Mouse (Mus musculus) hindbrain, postnatal 0 days (tissue): Measurements from ENCODE around the gene Plxdc2. TPM values are rescaled to one million over a fixed set of nuclear protein-coding genes. Genes with fewer than 3 reads are reported as not detected.

ENCODE experiments used
- ATAC-seq: fragments of 200-750 bp; cut with Nextera tagmentation; 2 replicates; pipeline ENCODE4 v1.8.0; 2017; ENCODE audit warnings: mild to moderate bottlenecking, moderate TSS enrichment, moderate library complexity
- DNase-seq: peaks from one replicate; pipeline ENCODE4 v3.0.0-alpha.2; 2015; ENCODE audit warnings: low spot score
- H3K27ac ChIP-seq: fragments of 300-500 bp; sonication (generic); 2 replicates; pipeline ENCODE4 v1.5.1; 2014; ENCODE audit warnings: mild to moderate bottlenecking
- H3K27me3 ChIP-seq: fragments of 300-500 bp; sonication (generic); 2 replicates; pipeline ENCODE4 v1.6.1; 2014; ENCODE audit warnings: low read length, mixed read lengths; ENCODE audit not compliant: insufficient read depth
- H3K36me3 ChIP-seq: fragments of 300-500 bp; sonication (generic); 2 replicates; pipeline ENCODE4 v1.6.1; 2014; ENCODE audit warnings: low read length, mixed read lengths; ENCODE audit not compliant: insufficient read depth
- H3K4me1 ChIP-seq: fragments of 300-500 bp; sonication (generic); 2 replicates; pipeline ENCODE4 v1.6.1; 2014; ENCODE audit warnings: antibody characterized with exemption, low read length, mixed read lengths; ENCODE audit not compliant: insufficient read depth
- H3K4me2 ChIP-seq: fragments of 300-500 bp; sonication (generic); 2 replicates; pipeline ENCODE4 v1.6.1; 2014; ENCODE audit warnings: low read depth, mild to moderate bottlenecking, low read length, moderate library complexity, mixed read lengths
- H3K4me3 ChIP-seq: fragments of 300-500 bp; sonication (generic); 2 replicates; pipeline ENCODE4 v1.5.1; 2014; ENCODE audit warnings: low read length
- H3K9ac ChIP-seq: fragments of 300-500 bp; sonication (generic); replicated peaks from 2 replicates; pipeline ENCODE4 v1.6.1; 2014; ENCODE audit warnings: mild to moderate bottlenecking, low read length, moderate library complexity, mixed read lengths
- H3K9me3 ChIP-seq: fragments of 300-500 bp; sonication (generic); 2 replicates; pipeline ENCODE4 v1.6.1; 2016; ENCODE audit warnings: low read length, mixed read lengths
- CTCF ChIP-seq: IDR thresholded peaks from 2 replicates; pipeline ENCODE4 v1.5.1; 2016; ENCODE audit warnings: antibody characterized with exemption, control low read depth, low read depth
- WGBS: fragments of 180-500 bp; shearing (Covaris S2); extraction: QIAGEN DNeasy Blood & Tissue Kit; methylation state at CpG from one replicate; pipeline ENCODE4 v1.1.7; 2014; 5-methylcytosine and 5-hydroxymethylcytosine counted together
- polyA plus RNA-seq: library from polyadenylated mRNA; unstranded; fragments of >200 nt; fragmentation: Nextera tagmentation; extraction: Ambion mirVana; gene quantifications from 2 replicates; pipeline ENCODE4 v1.2.1, GENCODE M21; 2015
- total RNA-seq: library from RNA; depleted of rRNA; stranded (reverse); fragments of >200 nt; gene quantifications from 2 replicates; pipeline ENCODE4 v1.2.3, GENCODE M21; 2014

The Plxdc2 gene
- total and polyA plus RNA-seq, 2 experiments from 2014 or later, result 29.0 to 33.2 TPM

GRCm38 (mm10) chr2:16491242-16491641 is 135.1 kb downstream of the Plxdc2 start:
- no peak overlapping the region for H3K4me3 ChIP-seq
- H3K4me1 ChIP-seq, result no peaks in the 10 kb centered on the region
- ATAC-seq (no peak), DNase-seq (no peak)
- H3K27ac ChIP-seq, result no peak overlapping the region
- no peak overlapping the region for H3K4me2 ChIP-seq
- H3K9me3 ChIP-seq, result no peaks in the 10 kb centered on the region
- H3K36me3 ChIP-seq, result no peaks in the 10 kb centered on the region
- no peak overlapping the region for H3K9ac ChIP-seq
- H3K27me3 ChIP-seq, result no peaks in the 10 kb centered on the region
- 87% methylated on average over 3 of the region's 3 CpGs for WGBS
- TF ChIP-seq CTCF, result no peak

GRCm38 (mm10) chr2:16502843-16503242 is 146.7 kb downstream of the Plxdc2 start:
- H3K27ac ChIP-seq, result no peak overlapping the region
- no peak overlapping the region for H3K9ac ChIP-seq
- DNase-seq, result peak; percentile 29
- no peaks in the 10 kb centered on the region for H3K4me1 ChIP-seq
- no peak for TF ChIP-seq CTCF
- H3K4me3 ChIP-seq, result no peak overlapping the region
- WGBS, result 30% methylated on average over 1 of the region's 1 CpGs
- H3K36me3 ChIP-seq, result no peaks in the 10 kb centered on the region
- H3K9me3 ChIP-seq, result 0 out of 2 replicates have a peak, but pooled peaks cover 2% of the 10 kb centered on the region
- no peak overlapping the region for H3K4me2 ChIP-seq
- ATAC-seq, result peak; percentile 80
- H3K27me3 ChIP-seq, result no peaks in the 10 kb centered on the region

GRCm38 (mm10) chr2:16507540-16508230 is 151.6 kb downstream of the Plxdc2 start:
- Histone ChIP-seq H3K9me3 (0 out of 2 replicates have a peak, but pooled peaks cover 2% of the 10 kb centered on the region), H3K27me3 (no peaks in the 10 kb centered on the region), H3K4me1 (no peaks in the 10 kb centered on the region), H3K9ac (no peak overlapping the region), H3K4me2 (no peak overlapping the region), H3K4me3 (no peak overlapping the region), H3K36me3 (no peaks in the 10 kb centered on the region), H3K27ac (no peak overlapping the region)
- ATAC-seq, result no peak
- no peak for DNase-seq
- no peak for TF ChIP-seq CTCF
- WGBS, result 52% methylated on average over 3 of the region's 3 CpGs

DNA sequence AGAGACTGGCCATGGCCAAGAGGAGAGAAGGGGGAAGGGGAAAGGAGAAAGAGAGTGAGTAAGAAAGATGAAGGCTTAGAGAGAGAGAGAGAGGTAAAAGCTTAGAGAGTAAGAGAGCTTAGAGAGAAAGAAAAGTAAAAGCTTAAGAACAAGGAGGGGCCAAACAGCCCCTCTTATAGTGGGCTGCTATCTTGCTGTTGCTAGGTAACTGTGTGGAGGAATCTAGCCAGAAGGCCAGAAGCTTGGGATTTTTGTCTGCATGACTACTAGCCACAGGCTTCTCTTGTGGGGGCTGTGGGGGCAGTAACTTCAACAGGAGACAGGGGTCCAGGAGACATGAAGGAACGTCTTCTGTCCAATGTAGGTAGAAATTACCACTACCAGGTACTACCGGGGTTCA is 162.0 kb downstream of the Plxdc2 start:
- H3K36me3 ChIP-seq, result no peaks in the 10 kb centered on the region
- TF ChIP-seq CTCF, result no peak
- no peaks in the 10 kb centered on the region for H3K27me3 ChIP-seq
- H3K9me3 ChIP-seq, result no peaks in the 10 kb centered on the region
- no peak for ATAC-seq
- no peak for DNase-seq
- no peak overlapping the region for H3K4me2 ChIP-seq
- no peak overlapping the region for H3K27ac ChIP-seq
- WGBS, result 45% methylated on average over 2 of the region's 2 CpGs
- no peak overlapping the region for H3K4me3 ChIP-seq
- H3K9ac ChIP-seq, result no peak overlapping the region
- H3K4me1 ChIP-seq, result no peaks in the 10 kb centered on the region

DNA sequence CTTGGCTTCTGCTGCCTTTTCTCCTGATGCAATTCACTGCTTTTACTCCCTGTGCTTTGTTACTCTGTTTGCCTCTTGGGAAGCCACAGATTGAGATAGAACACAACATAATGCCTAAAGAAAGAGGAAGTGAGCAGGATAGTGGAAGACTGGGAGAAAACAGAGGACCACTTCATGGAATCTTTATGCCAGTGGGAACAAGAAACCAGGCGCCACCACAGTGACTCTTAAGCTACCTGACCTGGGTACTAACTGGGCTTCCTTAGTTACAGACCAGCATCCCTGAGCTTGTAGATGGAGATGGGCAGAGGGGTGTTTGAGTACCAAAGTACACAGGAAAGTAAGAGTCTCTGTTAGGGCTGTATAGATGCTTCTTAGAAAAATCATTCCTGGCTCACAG is 167.3 kb downstream of the Plxdc2 start:
- no peak overlapping the region for H3K9ac ChIP-seq
- H3K4me3 ChIP-seq, result no peak overlapping the region
- H3K9me3 ChIP-seq, result no peaks in the 10 kb centered on the region
- H3K27ac ChIP-seq, result 0 out of 2 replicates have a peak overlapping the region, but pooled peaks have one; percentile 20
- no peak overlapping the region for H3K4me2 ChIP-seq
- 59% methylated on average over 1 of the region's 1 CpGs for WGBS
- ATAC-seq, result peak; percentile 76; the same call in 1 of the 2 replicates
- H3K4me1 ChIP-seq, result no peaks in the 10 kb centered on the region
- peak; percentile 28 for DNase-seq
- TF ChIP-seq CTCF, result no peak
- no peaks in the 10 kb centered on the region for H3K36me3 ChIP-seq
- H3K27me3 ChIP-seq, result no peaks in the 10 kb centered on the region

DNA sequence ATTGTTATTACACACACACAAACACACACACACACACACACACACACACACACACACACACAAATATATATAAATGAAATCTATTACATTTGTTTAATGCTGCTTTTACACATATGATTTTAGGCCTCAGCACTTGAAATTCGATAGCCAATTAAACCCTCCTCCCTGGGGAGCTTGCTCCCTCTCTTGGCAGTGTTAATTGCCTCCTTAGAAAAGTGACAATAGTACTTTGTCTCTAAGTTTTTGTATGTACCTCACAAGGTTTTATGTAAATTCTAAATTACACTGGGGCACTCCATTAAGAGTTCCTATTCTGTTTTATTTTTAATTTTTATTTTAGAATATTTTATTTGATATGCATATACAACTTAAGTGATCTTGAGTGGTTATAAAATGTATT is 176.1 kb downstream of the Plxdc2 start:
- H3K4me2 ChIP-seq, result no peak overlapping the region
- H3K27me3 ChIP-seq, result no peaks in the 10 kb centered on the region
- TF ChIP-seq CTCF, result no peak
- no peak overlapping the region for H3K27ac ChIP-seq
- no peak overlapping the region for H3K9ac ChIP-seq
- DNase-seq (no peak), ATAC-seq (no peak)
- H3K4me1 ChIP-seq, result no peaks in the 10 kb centered on the region
- H3K9me3 ChIP-seq, result no peaks in the 10 kb centered on the region
- 31% methylated on average over 1 of the region's 1 CpGs for WGBS
- no peaks in the 10 kb centered on the region for H3K36me3 ChIP-seq
- no peak overlapping the region for H3K4me3 ChIP-seq

DNA sequence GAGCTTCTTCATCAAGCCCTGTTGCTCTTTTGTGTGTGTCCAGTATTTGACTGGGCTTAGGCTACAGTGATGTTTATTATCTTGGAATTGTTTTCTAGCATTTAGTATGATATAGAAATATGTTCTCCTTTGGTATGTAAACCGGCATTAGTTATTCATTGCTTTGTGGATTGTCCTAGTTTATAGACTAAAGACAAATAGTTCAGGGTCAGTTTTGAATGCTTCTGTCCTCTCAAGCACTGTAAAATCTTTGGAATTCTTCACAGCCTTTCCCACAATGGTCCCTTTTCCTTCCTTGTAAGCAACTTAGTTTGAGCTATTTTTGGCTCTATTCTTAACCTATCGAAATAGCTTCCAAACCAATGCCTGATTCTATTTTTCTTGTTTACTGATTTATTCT is 178.5 kb downstream of the Plxdc2 start:
- Histone ChIP-seq H3K36me3 (no peaks in the 10 kb centered on the region), H3K4me1 (no peaks in the 10 kb centered on the region), H3K4me3 (no peak overlapping the region), H3K27ac (no peak overlapping the region), H3K4me2 (no peak overlapping the region), H3K9ac (no peak overlapping the region), H3K9me3 (no peaks in the 10 kb centered on the region), H3K27me3 (no peaks in the 10 kb centered on the region)
- ATAC-seq (no peak), DNase-seq (no peak)
- WGBS, result 88% methylated on average over 2 of the region's 2 CpGs
- TF ChIP-seq CTCF, result no peak
